Mouse (Mus musculus): ENCODE measurements around the gene Orc4. TPM values are rescaled to one million over a fixed set of nuclear protein-coding genes. Genes with fewer than 3 reads are reported as not detected.

Orc4 gene
- polyA plus RNA-seq (2012; ENCODE audit: insufficient read depth, insufficient read length, missing spikeins): 38.0 and 45.1 TPM in 2 replicates

DNA sequence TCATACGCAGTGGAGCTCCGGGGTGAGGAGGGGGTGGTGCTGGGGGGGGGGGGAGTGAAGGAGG is at the start of gene Orc4:
TSS of gene Orc4 (minus strand) at position 26 of the 64 bp plus-strand sequence.
- TF ChIP-seq POLR2A (IDR thresholded peaks at IDR 0.05; ENCODE audit: borderline replicate concordance, low read depth, low read length) (no peak), CTCF (IDR thresholded peaks at IDR 0.05; ENCODE audit: low read depth, low read length) (no peak)
- H3K4me1 ChIP-seq (ENCODE audit: control insufficient read depth, insufficient read depth, low read length): peaks cover 6% of the 10 kb centered on the region; the same call in 1 of the 2 replicates
- H3K27ac ChIP-seq (ENCODE audit: insufficient read depth, low read depth, low read length): peak within 1 kb of the TSS; percentile 89
- peak within 1 kb of the TSS; percentile 88 for H3K4me3 ChIP-seq (ENCODE audit: insufficient read depth, low read length)

DNA sequence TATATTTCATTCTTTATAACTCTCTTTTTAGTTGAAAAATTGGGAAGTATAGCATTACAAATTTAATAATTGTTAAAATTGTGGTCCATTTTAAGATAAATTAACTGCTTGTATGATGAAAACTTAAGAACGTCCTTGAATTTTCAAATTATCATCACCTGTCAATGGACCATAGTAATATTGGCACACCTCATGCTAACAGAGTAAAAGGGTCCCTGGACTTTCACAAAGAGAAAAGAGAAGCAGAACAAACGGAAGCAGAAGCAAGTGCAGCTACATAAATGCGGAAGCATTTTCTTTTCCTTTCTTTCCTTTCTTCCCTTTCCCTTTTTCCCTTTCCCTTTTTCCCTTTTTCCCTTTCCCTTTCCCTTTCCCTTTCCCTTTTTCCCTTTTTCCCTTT is 40.2 kb upstream of the Orc4 start:
- H3K4me1 ChIP-seq (ENCODE audit: control insufficient read depth, insufficient read depth, low read length): 0 out of 2 replicates have a peak, but pooled peaks cover 2% of the 10 kb centered on the region
- H3K4me3 ChIP-seq (ENCODE audit: insufficient read depth, low read length): no peak overlapping the region
- H3K27ac ChIP-seq (ENCODE audit: insufficient read depth, low read depth, low read length): no peak overlapping the region
- TF ChIP-seq CTCF (IDR thresholded peaks at IDR 0.05; ENCODE audit: low read depth, low read length): no peak
- no peak for TF ChIP-seq POLR2A (IDR thresholded peaks at IDR 0.05; ENCODE audit: borderline replicate concordance, low read depth, low read length)

DNA sequence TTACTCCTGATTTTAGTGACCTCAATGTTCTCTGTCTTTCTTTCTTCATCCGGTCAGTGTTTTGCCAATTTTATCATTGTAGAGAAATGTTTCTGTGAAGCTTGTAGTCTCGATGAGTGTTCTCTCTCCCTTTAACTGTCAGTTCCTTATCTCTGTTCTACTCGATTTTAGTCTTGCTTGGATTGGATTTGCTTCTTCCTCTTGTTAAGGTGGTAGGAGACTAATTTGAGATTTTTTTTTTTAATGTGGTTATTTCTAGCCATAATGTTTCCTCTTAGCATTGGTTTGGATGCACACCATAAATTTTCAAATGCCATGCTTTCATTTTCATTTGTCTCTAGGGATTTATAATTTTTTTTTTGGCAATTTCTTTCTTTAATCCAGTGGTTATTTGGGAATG is 28.8 kb upstream of the Orc4 start:
- Histone ChIP-seq H3K4me1 (ENCODE audit: control insufficient read depth, insufficient read depth, low read length) (peaks cover 11% of the 10 kb centered on the region), H3K4me3 (ENCODE audit: insufficient read depth, low read length) (no peak overlapping the region), H3K27ac (ENCODE audit: insufficient read depth, low read depth, low read length) (0 out of 2 replicates have a peak overlapping the region, but pooled peaks have one; percentile 10)
- TF ChIP-seq POLR2A (IDR thresholded peaks at IDR 0.05; ENCODE audit: borderline replicate concordance, low read depth, low read length) (no peak), CTCF (IDR thresholded peaks at IDR 0.05; ENCODE audit: low read depth, low read length) (no peak)

DNA sequence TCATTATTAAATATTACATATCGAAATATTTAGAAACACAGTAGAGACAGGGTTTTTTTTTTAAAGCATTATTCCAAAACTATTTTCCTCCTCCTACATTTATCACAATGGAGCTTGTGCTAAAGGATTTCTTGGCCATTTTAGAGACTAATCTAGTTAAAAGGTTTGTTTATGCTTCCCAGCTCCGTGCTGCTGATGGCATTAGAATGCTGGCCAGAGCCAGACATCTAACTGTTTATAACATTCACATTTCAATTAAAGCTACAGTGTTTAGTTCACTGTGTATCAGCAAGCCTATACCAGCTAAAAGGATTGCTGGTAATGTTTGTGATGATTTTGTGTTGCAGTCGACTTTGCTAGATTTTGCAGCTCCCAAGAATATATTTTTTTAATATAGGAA is 6.5 kb upstream of the Orc4 start:
- no peaks in the 10 kb centered on the region for H3K4me1 ChIP-seq (ENCODE audit: control insufficient read depth, insufficient read depth, low read length)
- TF ChIP-seq POLR2A (IDR thresholded peaks at IDR 0.05; ENCODE audit: borderline replicate concordance, low read depth, low read length) (no peak), CTCF (IDR thresholded peaks at IDR 0.05; ENCODE audit: low read depth, low read length) (no peak)
- H3K27ac ChIP-seq (ENCODE audit: insufficient read depth, low read depth, low read length): no peak overlapping the region
- no peak overlapping the region for H3K4me3 ChIP-seq (ENCODE audit: insufficient read depth, low read length)

GRCm38 (mm10) chr2:48950316-48950880 is 321 bp upstream of the Orc4 start:
- TF ChIP-seq CTCF (IDR thresholded peaks at IDR 0.05; ENCODE audit: low read depth, low read length) (no peak), POLR2A (IDR thresholded peaks at IDR 0.05; ENCODE audit: borderline replicate concordance, low read depth, low read length) (no peak)
- Histone ChIP-seq H3K4me3 (ENCODE audit: insufficient read depth, low read length) (peak overlapping the region; percentile 88), H3K4me1 (ENCODE audit: control insufficient read depth, insufficient read depth, low read length) (peaks cover 6% of the 10 kb centered on the region; the same call in 1 of the 2 replicates), H3K27ac (ENCODE audit: insufficient read depth, low read depth, low read length) (peak overlapping the region; percentile 3; the same call in 1 of the 2 replicates)

DNA sequence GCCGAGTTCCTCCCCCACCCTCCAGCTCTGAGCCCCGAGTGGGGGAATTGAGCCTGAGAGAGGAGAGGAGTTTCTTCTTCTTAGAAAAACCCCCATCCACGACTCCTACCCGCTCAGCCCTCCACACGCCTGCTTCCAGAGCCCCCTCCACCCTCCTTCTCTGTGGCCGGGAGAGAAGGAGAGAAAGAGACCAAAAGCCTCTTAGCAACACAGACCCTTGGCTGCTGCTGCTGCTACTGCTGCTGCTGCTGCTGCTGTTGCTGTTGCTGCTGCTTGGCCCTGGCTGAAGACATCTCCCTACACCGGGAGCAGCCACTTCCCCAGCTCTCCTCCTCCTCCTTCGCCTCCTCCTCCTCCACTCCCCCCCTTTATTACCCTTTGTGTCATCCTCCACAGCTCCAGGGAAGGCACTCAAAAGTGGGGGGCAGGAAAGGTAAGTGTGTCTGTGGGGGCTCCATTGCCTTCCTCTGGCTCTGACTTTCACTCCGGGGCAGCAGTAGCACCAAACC is 280 bp downstream of the Orc4 start:
- TF ChIP-seq CTCF (IDR thresholded peaks at IDR 0.05; ENCODE audit: low read depth, low read length) (no peak), POLR2A (IDR thresholded peaks at IDR 0.05; ENCODE audit: borderline replicate concordance, low read depth, low read length) (no peak)
- H3K27ac ChIP-seq (ENCODE audit: insufficient read depth, low read depth, low read length): peak overlapping the region; percentile 89
- peaks cover 6% of the 10 kb centered on the region; the same call in 1 of the 2 replicates for H3K4me1 ChIP-seq (ENCODE audit: control insufficient read depth, insufficient read depth, low read length)
- H3K4me3 ChIP-seq (ENCODE audit: insufficient read depth, low read length): peak overlapping the region; percentile 88

GRCm38 (mm10) chr2:48948841-48949584 is 1.1 kb downstream of the Orc4 start, which contains the start of gene Mbd5:
TSS of gene Mbd5 (plus strand) at chr2:48949508.
- peaks cover 6% of the 10 kb centered on the region; the same call in 1 of the 2 replicates for H3K4me1 ChIP-seq (ENCODE audit: control insufficient read depth, insufficient read depth, low read length)
- H3K4me3 ChIP-seq (ENCODE audit: insufficient read depth, low read length): peak within 1 kb of the TSS; percentile 88
- TF ChIP-seq CTCF (IDR thresholded peaks at IDR 0.05; ENCODE audit: low read depth, low read length): no peak
- no peak for TF ChIP-seq POLR2A (IDR thresholded peaks at IDR 0.05; ENCODE audit: borderline replicate concordance, low read depth, low read length)
- H3K27ac ChIP-seq (ENCODE audit: insufficient read depth, low read depth, low read length): peak within 1 kb of the TSS; percentile 89

DNA sequence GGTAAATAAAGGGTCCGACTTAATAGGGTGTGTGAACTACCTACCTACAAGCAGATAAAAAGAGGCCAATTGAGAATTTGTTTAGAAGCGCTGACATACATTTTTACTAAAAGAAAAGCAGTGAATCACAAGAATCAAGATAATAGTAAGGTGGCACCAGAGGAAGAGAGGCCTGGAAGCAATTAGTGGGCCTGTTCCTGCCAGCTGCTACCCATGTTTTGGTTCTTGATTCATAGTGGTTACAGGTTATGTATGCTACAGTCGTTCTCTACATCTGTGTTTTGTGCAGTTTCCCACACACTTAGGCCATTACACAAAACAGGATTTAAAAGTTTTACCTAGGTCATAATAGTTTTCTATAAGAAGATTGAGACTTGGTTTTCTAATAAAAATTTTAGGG is 2.3 kb downstream of the Orc4 start:
- no peak for TF ChIP-seq POLR2A (IDR thresholded peaks at IDR 0.05; ENCODE audit: borderline replicate concordance, low read depth, low read length)
- no peak for TF ChIP-seq CTCF (IDR thresholded peaks at IDR 0.05; ENCODE audit: low read depth, low read length)
- H3K4me3 ChIP-seq (ENCODE audit: insufficient read depth, low read length): peak overlapping the region; percentile 40
- no peak overlapping the region for H3K27ac ChIP-seq (ENCODE audit: insufficient read depth, low read depth, low read length)
- peaks cover 6% of the 10 kb centered on the region; the same call in 1 of the 2 replicates for H3K4me1 ChIP-seq (ENCODE audit: control insufficient read depth, insufficient read depth, low read length)

DNA sequence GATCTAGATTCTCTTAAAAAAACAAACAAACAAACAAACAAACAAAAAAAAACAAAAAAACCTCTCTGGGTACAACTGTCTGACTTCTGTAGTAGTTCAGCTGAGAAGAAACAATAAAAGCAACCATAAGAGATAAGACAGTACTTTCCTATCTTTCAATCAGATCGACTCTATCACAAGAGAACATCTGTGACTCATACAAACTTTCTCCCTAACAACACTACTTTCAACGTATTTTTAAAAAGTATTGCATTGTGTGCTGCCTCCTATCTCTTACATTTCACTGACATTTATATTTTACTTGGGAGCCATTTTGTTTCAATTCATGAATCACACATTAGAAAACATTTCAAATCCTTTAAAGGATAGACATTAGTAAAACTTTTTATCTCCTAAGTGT is 15.0 kb downstream of the Orc4 start:
- no peaks in the 10 kb centered on the region for H3K4me1 ChIP-seq (ENCODE audit: control insufficient read depth, insufficient read depth, low read length)
- TF ChIP-seq POLR2A (IDR thresholded peaks at IDR 0.05; ENCODE audit: borderline replicate concordance, low read depth, low read length) (no peak), CTCF (IDR thresholded peaks at IDR 0.05; ENCODE audit: low read depth, low read length) (no peak)
- no peak overlapping the region for H3K4me3 ChIP-seq (ENCODE audit: insufficient read depth, low read length)
- no peak overlapping the region for H3K27ac ChIP-seq (ENCODE audit: insufficient read depth, low read depth, low read length)

DNA sequence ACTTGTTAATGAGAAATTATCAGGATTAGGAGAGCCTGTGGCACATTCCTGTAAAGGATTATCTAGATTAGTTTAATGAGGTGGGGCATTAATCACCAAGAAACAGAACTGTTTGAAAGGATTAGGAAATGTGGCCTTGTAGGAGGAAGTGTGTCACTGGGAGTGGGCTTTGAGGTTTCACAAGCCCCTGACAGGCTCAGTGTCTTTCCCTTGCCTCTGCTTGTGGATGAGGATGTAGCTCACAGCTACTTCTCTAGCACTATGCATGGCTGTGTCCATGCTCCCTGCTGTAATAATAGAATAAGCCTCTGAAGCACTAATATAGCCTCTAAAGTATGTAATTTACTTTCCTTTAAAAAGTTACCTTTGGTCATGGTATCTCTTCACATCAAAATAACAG is 34.2 kb downstream of the Orc4 start:
- Histone ChIP-seq H3K4me1 (ENCODE audit: control insufficient read depth, insufficient read depth, low read length) (no peaks in the 10 kb centered on the region), H3K4me3 (ENCODE audit: insufficient read depth, low read length) (no peak overlapping the region), H3K27ac (ENCODE audit: insufficient read depth, low read depth, low read length) (no peak overlapping the region)
- TF ChIP-seq CTCF (IDR thresholded peaks at IDR 0.05; ENCODE audit: low read depth, low read length): no peak
- TF ChIP-seq POLR2A (IDR thresholded peaks at IDR 0.05; ENCODE audit: borderline replicate concordance, low read depth, low read length): no peak
